Mouse (Mus musculus): ENCODE data around the gene Nrd1. TPM values are rescaled to one million over a fixed set of nuclear protein-coding genes. Genes with fewer than 3 reads are reported as not detected.

Gene Nrd1
- total RNA-seq (2023): 193 TPM

DNA sequence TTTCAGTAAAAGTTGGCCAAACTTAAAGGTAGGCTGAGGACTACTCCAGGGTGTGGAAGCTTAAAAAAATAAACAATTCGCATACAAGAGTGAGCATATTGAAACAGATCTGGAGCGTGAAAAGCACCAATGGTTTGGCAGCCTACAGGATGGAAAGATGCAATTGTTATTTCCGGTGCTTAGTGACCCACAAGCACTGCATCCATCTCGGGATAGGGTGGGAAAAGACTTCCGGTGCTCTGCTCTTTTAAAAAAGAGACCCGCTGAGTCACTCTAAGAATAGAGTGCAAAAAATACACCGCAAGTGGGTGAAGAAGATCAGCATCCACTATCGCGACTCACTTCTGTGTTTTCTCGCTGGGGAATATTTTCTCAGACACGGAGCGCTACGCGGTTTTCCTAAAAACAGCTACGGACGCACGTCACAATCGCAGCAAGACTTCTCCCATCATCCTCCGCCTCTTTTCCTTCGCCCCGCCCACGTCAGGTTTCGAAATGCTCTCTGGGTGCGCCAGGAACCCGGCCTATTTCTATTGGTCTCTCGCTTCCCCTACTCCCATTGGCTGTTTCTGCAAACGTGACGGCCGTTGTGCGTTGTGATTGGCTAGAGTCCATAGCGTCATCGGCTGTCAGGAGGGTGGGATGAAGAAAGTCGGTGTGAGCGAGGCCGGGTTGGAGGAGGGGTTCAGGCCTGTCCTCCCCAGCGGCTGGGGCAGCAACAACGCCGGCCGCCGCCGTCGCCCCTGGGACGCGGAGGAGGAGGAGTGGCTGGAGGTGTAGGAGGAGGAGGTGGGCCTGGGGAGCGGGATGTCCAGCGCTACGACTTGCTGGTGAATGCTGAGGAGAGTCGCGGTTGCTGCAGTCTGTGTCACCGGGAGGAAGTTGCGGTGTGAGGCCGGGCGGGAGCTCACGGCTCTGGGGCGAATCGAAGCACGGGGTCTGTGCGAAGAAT lies at the start of gene Nrd1:
Gene Nrd1, plus strand, starts transcription at position 657 of the 952 bp plus-strand sequence.

Other genes with a start within 250 kb of the Nrd1 start
- 0.23 TPM for gene Zfyve9, start 219.9 kb upstream of the Nrd1 start, total RNA-seq (2023)
- gene Btf3l4, start 167.0 kb upstream of the Nrd1 start, total RNA-seq (2023): 59.0 TPM
- gene Txndc12, start 166.1 kb upstream of the Nrd1 start, total RNA-seq (2023): 18.5 TPM
- 35.2 TPM for gene Kti12, start 152.9 kb upstream of the Nrd1 start, total RNA-seq (2023)
- gene A730015C16Rik, start 152.0 kb upstream of the Nrd1 start, total RNA-seq (2023): not detected
- not detected for gene Rab3b, start 121.6 kb upstream of the Nrd1 start, total RNA-seq (2023)
- gene Osbpl9, start 201.6 kb downstream of the Nrd1 start, total RNA-seq (2023): 182 TPM
- gene Calr4, start 233.8 kb downstream of the Nrd1 start, total RNA-seq (2023): not detected